Mouse (Mus musculus) neural tube, embryonic 12.5 days (tissue): ENCODE data around the gene Il10. TPM values are rescaled to one million over a fixed set of nuclear protein-coding genes. Genes with fewer than 3 reads are reported as not detected.

Source experiments
- ATAC-seq: fragments of 200-750 bp; cut with Nextera tagmentation; 2 replicates; pipeline ENCODE4 v1.8.0; 2017; ENCODE audit warnings: low read depth, mild to moderate bottlenecking, moderate TSS enrichment, moderate library complexity; ENCODE audit not compliant: low FRiP score
- H3K27ac ChIP-seq: fragments of 300-500 bp; sonication (generic); 2 replicates; pipeline ENCODE4 v1.5.1; 2016
- H3K27me3 ChIP-seq: fragments of 300-500 bp; sonication (generic); replicated peaks from 2 replicates; pipeline ENCODE4 v1.6.1; 2016; ENCODE audit warnings: mild to moderate bottlenecking
- H3K36me3 ChIP-seq: fragments of 300-500 bp; sonication (generic); 2 replicates; pipeline ENCODE4 v1.6.1; 2016; ENCODE audit warnings: mild to moderate bottlenecking
- H3K4me1 ChIP-seq: fragments of 300-500 bp; sonication (generic); 2 replicates; pipeline ENCODE4 v1.6.1; 2016
- H3K4me2 ChIP-seq: fragments of 300-500 bp; sonication (generic); replicated peaks from 2 replicates; pipeline ENCODE4 v1.6.1; 2016; ENCODE audit warnings: mild to moderate bottlenecking
- H3K4me3 ChIP-seq: fragments of 300-500 bp; sonication (generic); 2 replicates; pipeline ENCODE4 v1.5.1; 2016
- H3K9ac ChIP-seq: fragments of 300-500 bp; sonication (generic); 2 replicates; pipeline ENCODE4 v1.6.1; 2016; ENCODE audit warnings: mild to moderate bottlenecking
- H3K9me3 ChIP-seq: fragments of 300-500 bp; sonication (generic); 2 replicates; pipeline ENCODE4 v1.6.1; 2016; ENCODE audit warnings: mild to moderate bottlenecking
- WGBS: fragments of 180-500 bp; shearing (Covaris S2); methylation state at CpG from one replicate; pipeline ENCODE4 v1.1.7; 2016; 5-methylcytosine and 5-hydroxymethylcytosine counted together
- polyA plus RNA-seq: library from polyadenylated mRNA; unstranded; fragments of >200 nt; fragmentation: Nextera tagmentation; extraction: Ambion mirVana; gene quantifications from 2 replicates; pipeline ENCODE4 v1.2.1, GENCODE M21; 2016

Gene Il10
- polyA plus RNA-seq, 1 experiment from 2014 or later = not detected

- Histone ChIP-seq H3K36me3 (peaks cover 44% of the 10 kb centered on the region), H3K27me3 (no peaks in the 10 kb centered on the region), H3K27ac (no peak overlapping the region), H3K9ac (no peak overlapping the region), H3K4me2 (no peak overlapping the region), H3K4me1 (peaks cover 20% of the 10 kb centered on the region), H3K4me3 (no peak overlapping the region), H3K9me3 (no peaks in the 10 kb centered on the region)
- 51% methylated on average over 4 of the region's 4 CpGs for WGBS
- 0 out of 2 replicates have a peak, but pooled peaks have one; percentile 49 for ATAC-seq
Measured at GRCm38 (mm10) chr1:131053656-131054055, 34.0 kb downstream of the Il10 start.

- WGBS = 91% methylated on average over 4 of the region's 4 CpGs
- H3K27ac ChIP-seq = no peak overlapping the region
- ATAC-seq = no peak
- no peak overlapping the region for H3K4me3 ChIP-seq
- peaks cover 26% of the 10 kb centered on the region for H3K4me1 ChIP-seq
- no peaks in the 10 kb centered on the region for H3K9me3 ChIP-seq
- no peaks in the 10 kb centered on the region for H3K27me3 ChIP-seq
- peaks cover 44% of the 10 kb centered on the region for H3K36me3 ChIP-seq
- H3K4me2 ChIP-seq = no peak overlapping the region
- H3K9ac ChIP-seq = no peak overlapping the region
Measured at GRCm38 (mm10) chr1:131054251-131054650, 34.6 kb downstream of the Il10 start.

GRCm38 (mm10) chr1:131058431-131058830 is 38.8 kb downstream of the Il10 start:
- 85% methylated on average over 7 of the region's 7 CpGs for WGBS
- Histone ChIP-seq H3K4me1 (peaks cover 39% of the 10 kb centered on the region), H3K4me3 (no peak overlapping the region), H3K9ac (no peak overlapping the region), H3K9me3 (no peaks in the 10 kb centered on the region), H3K36me3 (peaks cover 44% of the 10 kb centered on the region), H3K27me3 (no peaks in the 10 kb centered on the region), H3K27ac (no peak overlapping the region), H3K4me2 (no peak overlapping the region)
- ATAC-seq = no peak

- Histone ChIP-seq H3K27ac (no peak overlapping the region), H3K9me3 (no peaks in the 10 kb centered on the region), H3K4me3 (no peak overlapping the region), H3K36me3 (peaks cover 37% of the 10 kb centered on the region), H3K9ac (no peak overlapping the region), H3K4me1 (peaks cover 43% of the 10 kb centered on the region), H3K4me2 (no peak overlapping the region), H3K27me3 (no peaks in the 10 kb centered on the region)
- WGBS = 63% methylated on average over 1 of the region's 1 CpGs
- ATAC-seq = no peak
Measured at GRCm38 (mm10) chr1:131059411-131059810, 39.8 kb downstream of the Il10 start.

GRCm38 (mm10) chr1:131059841-131060240 is 40.2 kb downstream of the Il10 start:
- H3K4me1 ChIP-seq = peaks cover 45% of the 10 kb centered on the region

DNA sequence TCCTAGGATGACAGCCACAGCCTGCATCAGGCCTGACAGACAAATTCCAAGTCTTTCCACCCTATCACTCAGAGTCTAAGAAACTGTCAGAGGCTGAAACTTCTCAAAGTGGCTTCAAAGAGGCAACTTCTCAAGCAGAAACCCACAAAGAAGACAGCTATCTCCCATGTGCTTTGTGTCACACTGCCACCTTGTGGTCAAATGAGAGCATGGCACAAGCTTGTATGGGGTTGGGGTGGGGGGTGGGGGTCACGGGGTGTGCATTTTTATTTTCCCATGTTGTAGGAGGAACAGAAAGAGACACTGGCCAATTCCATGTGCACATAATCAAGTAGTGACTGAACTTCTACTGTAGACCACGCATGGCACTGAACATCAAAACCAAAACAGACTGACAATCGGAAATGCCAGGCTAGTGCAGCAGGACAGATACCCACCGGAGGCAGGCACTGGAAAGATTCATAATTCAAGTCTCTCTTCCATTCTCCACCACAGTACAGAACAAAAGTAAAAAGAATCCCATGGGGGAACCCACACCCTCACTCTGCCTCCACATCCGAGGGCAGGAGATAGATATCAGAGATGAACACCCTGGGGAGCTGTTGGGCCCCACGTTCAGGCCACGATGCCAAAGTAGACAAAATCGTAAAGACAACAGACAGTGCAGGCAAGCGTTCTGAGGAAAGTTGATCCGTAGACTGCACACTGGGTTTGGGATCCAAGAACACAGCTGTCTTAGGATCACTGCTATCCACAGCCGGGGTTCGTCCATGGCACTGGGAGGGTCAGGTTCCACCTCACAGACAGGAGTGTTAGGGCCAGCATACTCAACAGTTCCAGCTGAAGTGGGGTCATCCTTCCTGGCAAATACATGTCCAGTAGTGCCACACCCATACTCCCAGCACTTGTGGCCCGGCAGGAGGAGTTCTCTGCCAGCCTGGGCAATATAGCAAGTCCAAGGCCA is 40.9 kb downstream of the Il10 start:
- H3K4me3 ChIP-seq = no peak overlapping the region
- H3K27me3 ChIP-seq = no peaks in the 10 kb centered on the region
- 76% methylated on average over 13 of the region's 13 CpGs for WGBS
- no peak overlapping the region for H3K4me2 ChIP-seq
- no peak overlapping the region for H3K9ac ChIP-seq
- no peaks in the 10 kb centered on the region for H3K9me3 ChIP-seq
- peaks cover 45% of the 10 kb centered on the region for H3K4me1 ChIP-seq
- ATAC-seq = peak; percentile 35; the same call in 1 of the 2 replicates
- peaks cover 25% of the 10 kb centered on the region for H3K36me3 ChIP-seq
- no peak overlapping the region for H3K27ac ChIP-seq

More at GRCm38 (mm10) chr1:131059841-131060240, 40.2 kb downstream of the Il10 start:
- no peak overlapping the region for H3K9ac ChIP-seq
- no peak overlapping the region for H3K27ac ChIP-seq
- ATAC-seq = no peak
- no peaks in the 10 kb centered on the region for H3K9me3 ChIP-seq
- WGBS = 83% methylated on average over 5 of the region's 5 CpGs
- H3K27me3 ChIP-seq = no peaks in the 10 kb centered on the region
- H3K4me3 ChIP-seq = no peak overlapping the region
- H3K36me3 ChIP-seq = peaks cover 33% of the 10 kb centered on the region
- H3K4me2 ChIP-seq = no peak overlapping the region

DNA sequence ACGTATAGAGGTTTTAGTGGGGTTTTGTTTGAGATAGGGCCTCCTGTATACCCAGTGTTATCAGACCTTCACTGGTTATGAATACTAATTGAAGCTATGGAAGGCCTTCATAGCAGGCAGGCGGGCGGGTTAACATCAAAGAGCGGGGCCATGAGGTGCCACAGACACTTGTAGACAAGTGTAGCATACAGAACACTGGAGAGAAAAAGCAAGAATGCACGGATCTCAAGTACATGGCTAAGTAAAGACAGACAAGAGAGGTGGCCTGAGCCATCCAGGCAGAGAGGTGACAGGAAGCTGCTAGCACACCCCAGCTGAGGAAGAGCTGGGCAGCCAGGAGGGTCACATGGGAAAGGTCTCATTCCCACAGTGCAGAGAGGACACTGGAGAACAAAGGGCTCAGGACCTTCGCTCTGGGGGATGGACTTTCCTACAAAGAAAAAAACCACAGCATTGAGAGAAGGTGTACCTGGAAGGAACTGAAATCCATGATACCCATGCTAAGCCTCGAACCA is 42.2 kb downstream of the Il10 start:
- no peak overlapping the region for H3K4me2 ChIP-seq
- no peak overlapping the region for H3K9ac ChIP-seq
- ATAC-seq = no peak
- H3K27me3 ChIP-seq = no peaks in the 10 kb centered on the region
- no peak overlapping the region for H3K4me3 ChIP-seq
- no peak overlapping the region for H3K27ac ChIP-seq
- peaks cover 13% of the 10 kb centered on the region for H3K36me3 ChIP-seq
- H3K9me3 ChIP-seq = no peaks in the 10 kb centered on the region
- 84% methylated on average over 7 of the region's 7 CpGs for WGBS
- peaks cover 45% of the 10 kb centered on the region for H3K4me1 ChIP-seq

- no peak overlapping the region for H3K4me2 ChIP-seq
- 81% methylated on average over 6 of the region's 6 CpGs for WGBS
- ATAC-seq = no peak
- no peak overlapping the region for H3K9ac ChIP-seq
- H3K27me3 ChIP-seq = no peaks in the 10 kb centered on the region
- peaks cover 45% of the 10 kb centered on the region for H3K4me1 ChIP-seq
- no peak overlapping the region for H3K4me3 ChIP-seq
- no peaks in the 10 kb centered on the region for H3K9me3 ChIP-seq
- peaks cover 3% of the 10 kb centered on the region; the same call in 1 of the 2 replicates for H3K36me3 ChIP-seq
- no peak overlapping the region for H3K27ac ChIP-seq
Measured at GRCm38 (mm10) chr1:131062821-131063220, 43.2 kb downstream of the Il10 start.

GRCm38 (mm10) chr1:131064202-131064601 is 44.6 kb downstream of the Il10 start:
- no peak overlapping the region for H3K4me3 ChIP-seq
- no peak overlapping the region for H3K27ac ChIP-seq
- 61% methylated on average over 6 of the region's 6 CpGs for WGBS
- H3K9ac ChIP-seq = no peak overlapping the region
- no peaks in the 10 kb centered on the region for H3K27me3 ChIP-seq
- no peaks in the 10 kb centered on the region for H3K9me3 ChIP-seq
- peak; percentile 22; the same call in 1 of the 2 replicates for ATAC-seq
- 0 out of 2 replicates have a peak overlapping the region, but pooled peaks have one; percentile 7 for H3K4me2 ChIP-seq
- peaks cover 35% of the 10 kb centered on the region for H3K4me1 ChIP-seq
- peaks cover 2% of the 10 kb centered on the region; the same call in 1 of the 2 replicates for H3K36me3 ChIP-seq

DNA sequence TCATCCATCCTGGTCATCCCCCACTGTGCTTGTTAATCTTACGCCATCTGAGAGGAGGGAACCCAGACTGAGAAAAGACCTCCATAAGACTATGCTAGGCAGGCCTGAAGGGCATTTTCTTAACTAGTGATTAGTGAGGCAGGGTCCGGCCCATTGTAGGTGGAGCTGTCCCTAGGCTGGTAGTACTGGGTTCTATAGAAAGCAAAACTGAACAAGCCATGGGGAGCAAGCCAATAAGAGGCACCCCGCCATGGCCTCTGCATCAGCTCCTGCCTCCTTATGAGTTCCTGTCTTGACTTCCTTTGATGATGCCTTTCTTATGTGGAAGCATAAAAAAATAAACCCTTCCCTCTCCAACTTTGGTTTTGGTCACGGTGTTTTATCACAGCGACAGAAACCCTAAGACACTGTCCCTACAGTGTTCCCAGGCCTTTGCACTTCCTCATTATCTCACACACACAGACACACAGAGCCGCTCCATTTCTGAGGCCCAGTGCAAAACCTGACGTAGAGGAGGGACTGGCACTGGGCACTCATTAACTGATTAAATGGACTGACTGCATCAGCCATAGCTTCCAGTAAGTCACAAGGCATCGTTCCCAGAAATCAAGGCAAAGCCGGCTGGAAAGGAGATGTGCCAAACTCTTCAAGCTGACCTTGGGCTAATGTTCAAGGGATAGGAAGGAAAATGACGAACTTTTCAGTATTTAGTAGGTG is 48.5 kb downstream of the Il10 start:
- Histone ChIP-seq H3K4me3 (no peak overlapping the region), H3K9ac (no peak overlapping the region), H3K36me3 (peaks cover 2% of the 10 kb centered on the region; the same call in 1 of the 2 replicates), H3K27me3 (no peaks in the 10 kb centered on the region), H3K4me1 (peaks cover 13% of the 10 kb centered on the region), H3K9me3 (no peaks in the 10 kb centered on the region), H3K27ac (no peak overlapping the region), H3K4me2 (no peak overlapping the region)
- no peak for ATAC-seq
- WGBS = 90% methylated on average over 10 of the region's 10 CpGs

GRCm38 (mm10) chr1:131069010-131069409 is 49.4 kb downstream of the Il10 start:
- ATAC-seq = no peak
- Histone ChIP-seq H3K9ac (no peak overlapping the region), H3K27me3 (no peaks in the 10 kb centered on the region), H3K4me2 (no peak overlapping the region), H3K4me3 (no peak overlapping the region), H3K36me3 (peaks cover 2% of the 10 kb centered on the region; the same call in 1 of the 2 replicates), H3K27ac (no peak overlapping the region), H3K9me3 (no peaks in the 10 kb centered on the region), H3K4me1 (peaks cover 11% of the 10 kb centered on the region)
- WGBS = 94% methylated on average over 7 of the region's 7 CpGs
